Mouse (Mus musculus) kidney, postnatal 0 days (tissue): ENCODE results near the gene Rsad2. TPM values are rescaled to one million over a fixed set of nuclear protein-coding genes. Genes with fewer than 3 reads are reported as not detected.
"Not testable (repeated sequence)": the region's sequence is repeated elsewhere in the genome, so short reads cannot be mapped to it uniquely, and the experiment has no call there.

Source experiments
- ATAC-seq: fragments of 200-750 bp; cut with Nextera tagmentation; replicated peaks from 2 replicates; pipeline ENCODE4 v1.8.0; 2017; ENCODE audit warnings: low read depth, moderate number of reproducible peaks, moderate TSS enrichment, moderate library complexity; ENCODE audit not compliant: low FRiP score
- DNase-seq: peaks from one replicate; pipeline ENCODE4 v3.0.0-alpha.2; 2016; ENCODE audit warnings: low spot score
- H3K27ac ChIP-seq: fragments of 300-500 bp; sonication (generic); 2 replicates; pipeline ENCODE4 v1.5.1; 2014; ENCODE audit warnings: mild to moderate bottlenecking
- H3K27me3 ChIP-seq: fragments of 300-500 bp; sonication (generic); 2 replicates; pipeline ENCODE4 v1.6.1; 2014; ENCODE audit warnings: low read length, mixed read lengths; ENCODE audit not compliant: insufficient read depth
- H3K36me3 ChIP-seq: fragments of 300-500 bp; sonication (generic); 2 replicates; pipeline ENCODE4 v1.6.1; 2014; ENCODE audit warnings: low read length, mixed read lengths; ENCODE audit not compliant: insufficient read depth
- H3K4me1 ChIP-seq: fragments of 300-500 bp; sonication (generic); replicated peaks from 2 replicates; pipeline ENCODE4 v1.6.1; 2014; ENCODE audit warnings: antibody characterized with exemption, low read length, mixed read lengths; ENCODE audit not compliant: insufficient read depth
- H3K4me2 ChIP-seq: fragments of 300-500 bp; sonication (generic); 2 replicates; pipeline ENCODE4 v1.6.1; 2014; ENCODE audit warnings: mild to moderate bottlenecking, low read length, moderate library complexity, mixed read lengths
- H3K4me3 ChIP-seq: fragments of 300-500 bp; sonication (generic); replicated peaks from 2 replicates; pipeline ENCODE4 v1.5.1; 2014; ENCODE audit warnings: low read depth, low read length
- H3K9ac ChIP-seq: fragments of 300-500 bp; sonication (generic); 2 replicates; pipeline ENCODE4 v1.6.1; 2014; ENCODE audit warnings: low read depth, low read length
- H3K9me3 ChIP-seq: fragments of 300-500 bp; sonication (generic); replicated peaks from 2 replicates; pipeline ENCODE4 v1.6.1; 2016; ENCODE audit warnings: low read length, inconsistent platforms, mixed read lengths
- CTCF ChIP-seq: IDR thresholded peaks from 2 replicates; pipeline ENCODE4 v1.5.1; 2016; ENCODE audit warnings: antibody characterized with exemption, low read depth, mild to moderate bottlenecking, moderate library complexity
- WGBS: fragments of 180-500 bp; shearing (Covaris S2); extraction: QIAGEN DNeasy Blood & Tissue Kit; methylation state at CpG from one replicate; pipeline ENCODE4 v1.1.7; 2014; 5-methylcytosine and 5-hydroxymethylcytosine counted together
- polyA plus RNA-seq: library from polyadenylated mRNA; unstranded; fragments of >200 nt; fragmentation: Nextera tagmentation; extraction: Ambion mirVana; gene quantifications from 2 replicates; pipeline ENCODE4 v1.2.1, GENCODE M21; 2015

Rsad2 gene
- polyA plus RNA-seq, 1 experiment from 2014 or later: 36.2 TPM

DNA sequence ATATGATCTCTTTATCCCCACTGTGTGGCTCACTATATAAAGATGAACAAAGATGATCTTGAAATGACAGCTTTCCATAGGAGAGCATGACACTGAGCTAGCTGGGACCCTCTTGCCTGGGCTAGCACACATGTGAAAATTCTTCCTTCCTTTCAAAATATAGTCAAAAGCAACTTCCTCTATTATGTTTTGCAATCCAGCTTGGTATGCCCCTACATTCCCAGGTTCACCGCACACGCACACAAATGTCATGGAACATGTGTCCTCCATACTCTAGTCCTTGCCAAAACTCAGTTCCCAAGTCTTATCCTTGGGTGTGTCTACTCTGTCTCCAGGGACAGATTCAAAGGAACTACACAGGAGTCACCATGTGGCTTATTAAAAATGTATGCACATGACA, 6.8 kb downstream of the Rsad2 start:
- Histone ChIP-seq H3K4me2 (no peak overlapping the region), H3K4me1 (peaks cover 7% of the 10 kb centered on the region; the same call in 1 of the 2 replicates), H3K27me3 (no peaks in the 10 kb centered on the region), H3K4me3 (no peak overlapping the region), H3K9ac (no peak overlapping the region), H3K9me3 (no peaks in the 10 kb centered on the region), H3K27ac (no peak overlapping the region), H3K36me3 (no peaks in the 10 kb centered on the region)
- ATAC-seq: no peak
- no peak for DNase-seq
- WGBS: 94% methylated on average over 2 of the region's 2 CpGs
- TF ChIP-seq CTCF: no peak

DNA sequence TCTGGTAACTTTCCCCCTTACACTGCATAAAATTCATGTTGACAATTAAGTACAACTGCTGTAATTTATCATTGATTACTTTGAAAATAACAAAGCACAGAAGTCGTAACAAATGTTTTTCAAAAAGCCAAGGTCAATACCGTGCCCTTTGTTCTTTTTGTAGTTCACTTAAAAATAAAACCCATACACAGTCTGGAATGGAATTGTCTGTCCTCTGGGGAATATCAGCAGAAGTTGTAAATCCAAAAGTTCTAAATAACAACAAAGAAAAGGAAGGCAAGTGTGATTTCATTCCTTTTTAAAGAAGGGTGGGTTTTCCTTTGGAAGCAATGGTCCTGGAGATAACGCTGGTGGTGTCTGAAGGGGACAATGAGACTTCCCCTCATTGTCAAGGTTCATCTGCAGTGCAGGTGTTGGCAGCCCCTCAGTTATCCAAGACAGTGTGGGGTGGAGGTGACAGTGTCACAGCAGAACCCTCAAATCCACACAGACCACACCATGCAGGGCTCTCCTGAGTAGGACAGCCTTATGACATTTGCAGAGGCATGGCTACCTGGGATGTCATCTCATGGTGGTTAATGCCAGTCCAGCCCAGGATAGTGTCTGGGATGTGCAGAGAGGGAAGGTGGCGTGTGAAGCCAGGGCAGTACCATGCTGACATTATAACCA, 9.7 kb downstream of the Rsad2 start:
- no peak overlapping the region for H3K27ac ChIP-seq
- no peak overlapping the region for H3K4me2 ChIP-seq
- no peak overlapping the region for H3K9ac ChIP-seq
- no peaks in the 10 kb centered on the region for H3K9me3 ChIP-seq
- no peaks in the 10 kb centered on the region for H3K27me3 ChIP-seq
- peak; percentile 70 for DNase-seq
- peaks cover 3% of the 10 kb centered on the region; the same call in 1 of the 2 replicates for H3K4me1 ChIP-seq
- no peak; the same call in 1 of the 2 replicates for ATAC-seq
- H3K36me3 ChIP-seq: no peaks in the 10 kb centered on the region
- no peak for TF ChIP-seq CTCF
- H3K4me3 ChIP-seq: no peak overlapping the region
- 66% methylated on average over 4 of the region's 4 CpGs for WGBS

DNA sequence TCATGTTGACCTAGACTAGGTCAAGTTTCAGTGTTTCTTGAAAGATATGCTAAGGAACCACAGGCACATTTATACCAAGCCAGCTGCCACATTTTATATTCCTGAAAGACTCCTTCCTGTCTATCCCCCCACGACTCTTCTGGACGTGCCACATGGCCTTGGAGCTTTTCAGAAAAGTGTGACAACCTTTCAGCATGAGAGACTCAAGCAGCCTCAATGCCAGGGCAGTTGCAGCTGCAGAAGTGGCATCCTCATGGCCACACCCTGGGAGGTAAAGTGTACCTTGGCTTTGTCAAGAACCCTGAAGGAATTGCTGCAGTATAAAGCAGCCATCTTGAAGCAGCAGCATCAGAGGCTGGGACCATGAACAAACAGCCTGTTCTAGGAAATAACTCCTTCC, 11.7 kb downstream of the Rsad2 start:
- no peak for ATAC-seq
- 59% methylated on average over 2 of the region's 2 CpGs for WGBS

DNA sequence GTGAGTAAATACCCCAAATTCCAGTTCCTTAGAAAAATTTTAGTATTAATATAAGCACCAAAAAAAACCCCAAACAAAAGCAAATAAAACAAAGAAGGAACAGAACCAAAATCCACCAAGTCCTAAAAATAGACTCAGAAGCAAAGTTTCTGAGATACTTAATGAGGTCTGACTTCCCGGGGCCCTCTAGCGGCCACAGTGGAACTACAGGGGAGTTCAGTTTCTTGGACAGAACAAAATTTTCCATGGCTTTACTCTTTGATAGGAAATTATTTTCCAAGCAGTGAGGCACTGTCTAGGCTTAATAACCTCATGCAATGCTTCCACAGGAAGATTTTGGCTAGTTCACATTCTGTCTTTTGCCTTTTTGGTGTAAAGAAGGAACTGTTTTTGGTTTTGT, 12.2 kb downstream of the Rsad2 start:
- Histone ChIP-seq H3K27ac (no peak overlapping the region), H3K4me3 (no peak overlapping the region), H3K27me3 (no peaks in the 10 kb centered on the region), H3K4me2 (no peak overlapping the region), H3K4me1 (peaks cover 3% of the 10 kb centered on the region; the same call in 1 of the 2 replicates), H3K9me3 (no peaks in the 10 kb centered on the region), H3K9ac (no peak overlapping the region), H3K36me3 (no peaks in the 10 kb centered on the region)
- 0% methylated on average over 2 of the region's 2 CpGs for WGBS
- peak; percentile 86 for TF ChIP-seq CTCF
- ATAC-seq (no peak), DNase-seq (peak; percentile 84)

More for the DNA sequence above, 11.7 kb downstream of the Rsad2 start:
- Histone ChIP-seq H3K9me3 (no peaks in the 10 kb centered on the region), H3K4me2 (no peak overlapping the region), H3K9ac (no peak overlapping the region), H3K4me3 (no peak overlapping the region), H3K27ac (no peak overlapping the region), H3K27me3 (no peaks in the 10 kb centered on the region), H3K4me1 (peaks cover 3% of the 10 kb centered on the region; the same call in 1 of the 2 replicates), H3K36me3 (no peaks in the 10 kb centered on the region)
- TF ChIP-seq CTCF: no peak
- DNase-seq: no peak

DNA sequence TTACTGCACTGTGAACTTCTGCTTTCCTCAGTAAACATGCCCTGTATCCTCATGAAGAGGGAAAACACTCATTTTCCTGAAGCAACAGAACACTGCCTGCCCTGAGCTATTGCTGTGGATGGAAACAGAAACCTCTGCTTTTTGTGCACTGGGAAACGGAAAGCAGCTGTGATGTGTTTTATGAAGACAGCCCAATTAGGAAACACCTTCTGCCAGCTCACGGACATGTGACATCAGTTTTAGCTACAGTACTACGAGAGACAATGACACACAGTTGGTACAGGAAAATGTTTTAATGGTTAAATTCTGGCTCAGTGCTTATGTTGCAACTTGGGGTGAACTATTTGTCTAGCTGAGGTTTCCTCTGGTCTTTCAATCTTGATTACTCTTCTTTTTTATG, 16.9 kb downstream of the Rsad2 start:
- Histone ChIP-seq H3K36me3 (no peaks in the 10 kb centered on the region), H3K27ac (no peak overlapping the region), H3K4me3 (no peak overlapping the region), H3K9ac (no peak overlapping the region), H3K9me3 (no peaks in the 10 kb centered on the region), H3K4me2 (no peak overlapping the region), H3K4me1 (no peaks in the 10 kb centered on the region), H3K27me3 (no peaks in the 10 kb centered on the region)
- WGBS: 46% methylated on average over 3 of the region's 3 CpGs
- peak; percentile 51 for DNase-seq
- TF ChIP-seq CTCF: no peak
- no peak for ATAC-seq

DNA sequence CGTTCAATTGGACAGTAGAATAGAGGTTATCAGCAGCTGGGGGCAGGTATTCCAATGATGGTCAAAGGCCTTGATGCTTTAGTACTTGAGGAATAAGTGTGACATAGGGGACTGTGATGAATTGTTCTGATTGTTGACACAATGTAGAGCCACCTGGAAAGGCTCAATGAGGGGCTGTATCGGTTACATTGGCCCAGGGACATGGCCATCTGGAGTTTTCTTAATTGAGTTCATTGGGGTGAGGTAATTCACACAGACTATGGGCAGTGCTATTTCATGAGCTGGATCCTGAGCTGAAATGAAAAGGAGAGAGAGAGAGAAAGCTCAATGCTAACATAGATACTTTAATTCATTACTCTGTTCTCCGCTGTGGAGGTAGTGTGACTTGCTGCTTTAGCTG, 18.3 kb downstream of the Rsad2 start:
- TF ChIP-seq CTCF: no peak
- Histone ChIP-seq H3K9me3 (no peaks in the 10 kb centered on the region), H3K27ac (no peak overlapping the region), H3K27me3 (no peaks in the 10 kb centered on the region), H3K36me3 (no peaks in the 10 kb centered on the region), H3K4me3 (no peak overlapping the region), H3K4me1 (no peaks in the 10 kb centered on the region), H3K9ac (no peak overlapping the region), H3K4me2 (no peak overlapping the region)
- WGBS: 46% methylated on average over 3 of the region's 3 CpGs
- DNase-seq (peak; percentile 53), ATAC-seq (no peak)

DNA sequence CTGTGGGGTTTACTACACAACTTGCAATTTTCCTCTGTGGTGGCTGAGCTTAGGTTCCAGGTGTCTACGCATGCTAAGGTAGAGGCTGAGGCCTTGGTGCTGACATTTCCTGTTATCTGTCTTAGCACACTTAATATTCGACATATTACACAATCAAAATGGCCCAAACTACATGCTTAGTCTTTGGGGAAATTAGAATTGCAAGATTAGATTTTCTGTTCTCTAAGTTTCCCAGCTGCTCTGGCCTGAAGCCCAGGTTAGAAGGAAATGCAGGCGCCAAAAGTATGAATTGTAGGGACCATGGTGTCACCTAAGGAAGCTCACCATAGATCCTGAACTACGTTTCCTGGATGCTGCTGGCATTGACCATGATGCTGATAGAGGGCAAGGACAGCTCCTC, 19.9 kb downstream of the Rsad2 start:
- no peak overlapping the region for H3K4me3 ChIP-seq
- no peak overlapping the region for H3K4me2 ChIP-seq
- no peak overlapping the region for H3K27ac ChIP-seq
- H3K9me3 ChIP-seq: no peaks in the 10 kb centered on the region
- H3K4me1 ChIP-seq: no peaks in the 10 kb centered on the region
- DNase-seq (no peak), ATAC-seq (no peak)
- no peak overlapping the region for H3K9ac ChIP-seq
- H3K27me3 ChIP-seq: no peaks in the 10 kb centered on the region
- H3K36me3 ChIP-seq: no peaks in the 10 kb centered on the region
- WGBS: 65% methylated on average over 4 of the region's 4 CpGs
- no peak for TF ChIP-seq CTCF

DNA sequence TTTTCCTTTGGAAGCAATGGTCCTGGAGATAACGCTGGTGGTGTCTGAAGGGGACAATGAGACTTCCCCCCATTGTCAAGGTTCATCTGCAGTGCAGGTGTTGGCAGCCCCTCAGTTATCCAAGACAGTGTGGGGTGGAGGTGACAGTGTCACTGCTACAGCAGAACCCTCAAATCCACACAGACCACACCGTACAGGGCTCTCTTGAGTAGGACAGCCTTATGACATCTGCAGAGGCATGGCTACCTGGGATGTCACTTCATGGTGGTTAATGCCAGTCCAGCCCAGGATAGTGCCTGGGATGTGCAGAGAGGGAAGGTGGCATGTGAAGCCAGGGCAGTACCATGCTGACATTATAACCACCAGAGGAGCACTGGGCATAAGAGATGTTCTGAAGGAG, 27.5 kb downstream of the Rsad2 start:
- H3K4me3 ChIP-seq, H3K4me1 ChIP-seq, H3K27me3 ChIP-seq, DNase-seq, H3K36me3 ChIP-seq, H3K4me2 ChIP-seq, ATAC-seq, H3K9me3 ChIP-seq, H3K9ac ChIP-seq, H3K27ac ChIP-seq: not testable (repeated sequence)
- WGBS: 53% methylated on average over 2 of the region's 2 CpGs
